Mouse (Mus musculus) thymus, adult 2 months (tissue): ENCODE results near the gene Scfd1.

ENCODE experiments used
- CTCF ChIP-seq: fragments of 200-500 bp; IDR thresholded peaks from 2 replicates; pipeline ENCODE4 v1.5.1; 2012; ENCODE audit warnings: mild to moderate bottlenecking, control low read depth, low read length, moderate library complexity, borderline replicate concordance; ENCODE audit not compliant: control insufficient read depth, poor library complexity, insufficient read depth; ENCODE audit errors: extremely low read depth
- POLR2A ChIP-seq: fragments of 200-500 bp; IDR thresholded peaks from 2 replicates; pipeline ENCODE4 v1.6.1; 2012; ENCODE audit warnings: mild to moderate bottlenecking, low read length, control low read depth, moderate library complexity; ENCODE audit not compliant: control insufficient read depth, poor library complexity, insufficient read depth; ENCODE audit errors: extremely low read depth

DNA sequence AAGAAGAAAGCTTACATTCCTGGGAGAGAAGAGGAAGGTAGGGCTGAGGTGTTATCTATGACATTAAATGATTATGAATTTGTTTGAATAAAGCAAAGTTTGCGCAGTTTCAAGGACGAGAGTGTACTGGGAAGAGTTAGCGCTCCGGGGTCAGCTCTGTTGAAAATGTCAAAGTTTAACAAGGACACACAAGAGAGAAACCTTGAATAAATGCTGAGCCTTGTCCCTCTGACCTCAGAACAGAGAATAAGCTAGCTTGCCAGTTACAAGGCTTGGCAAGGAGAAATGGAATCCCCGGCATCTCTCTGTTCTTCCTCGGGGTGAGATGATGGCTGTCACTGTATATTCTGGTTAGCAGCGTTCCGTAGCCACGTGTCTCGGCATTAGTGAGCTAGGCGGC lies 116.2 kb downstream of the Scfd1 start:
- TF ChIP-seq CTCF (no peak), POLR2A (no peak)
